Mouse (Mus musculus) ovary, adult 18-20 months (tissue): Measurements from ENCODE around the gene Cyp39a1.

Source experiments
- DNase-seq: peaks from one replicate; pipeline ENCODE4 v3.0.0; 2022; ENCODE audit warnings: low spot score, mixed read lengths

Cyp39a1 gene

DNA sequence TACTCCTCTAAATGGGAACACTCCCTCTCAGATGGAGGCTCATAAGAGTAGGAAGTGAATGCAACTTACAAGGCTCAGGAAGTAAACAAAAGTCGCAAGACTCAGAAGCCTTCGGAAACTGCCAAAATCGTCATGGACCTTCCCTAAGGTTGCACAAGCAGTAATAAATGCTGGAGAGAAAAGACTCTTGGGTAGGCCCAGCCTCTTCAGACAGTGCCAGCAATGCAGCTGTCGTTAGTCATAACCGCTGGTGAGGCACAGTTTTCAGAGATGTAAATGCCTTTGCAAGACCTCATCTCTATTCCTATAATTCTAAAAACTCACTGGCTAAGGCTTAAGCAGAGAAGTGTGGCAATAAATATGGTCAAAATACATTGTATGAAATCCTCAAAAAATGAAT, 121.0 kb downstream of the Cyp39a1 start:
- no peak for DNase-seq

DNA sequence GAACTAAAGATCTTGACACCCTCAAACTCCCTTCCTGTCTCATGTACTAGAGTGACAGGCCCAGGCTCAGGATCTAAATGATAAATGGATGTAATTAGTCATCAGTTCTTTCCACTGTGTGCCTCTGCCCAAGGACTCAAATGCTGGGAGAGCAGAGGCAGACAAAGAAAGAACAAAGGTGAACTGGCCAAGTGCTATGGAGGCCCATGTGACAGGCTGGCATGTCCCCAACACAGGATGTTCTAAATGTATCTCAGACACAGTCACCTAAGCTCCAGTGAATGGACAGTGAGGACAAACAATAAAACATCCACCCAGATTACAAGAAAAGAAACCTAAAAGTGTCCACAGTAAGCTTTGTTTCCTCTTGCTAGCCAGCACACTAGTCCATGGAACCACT, 122.2 kb downstream of the Cyp39a1 start:
- no peak for DNase-seq

DNA sequence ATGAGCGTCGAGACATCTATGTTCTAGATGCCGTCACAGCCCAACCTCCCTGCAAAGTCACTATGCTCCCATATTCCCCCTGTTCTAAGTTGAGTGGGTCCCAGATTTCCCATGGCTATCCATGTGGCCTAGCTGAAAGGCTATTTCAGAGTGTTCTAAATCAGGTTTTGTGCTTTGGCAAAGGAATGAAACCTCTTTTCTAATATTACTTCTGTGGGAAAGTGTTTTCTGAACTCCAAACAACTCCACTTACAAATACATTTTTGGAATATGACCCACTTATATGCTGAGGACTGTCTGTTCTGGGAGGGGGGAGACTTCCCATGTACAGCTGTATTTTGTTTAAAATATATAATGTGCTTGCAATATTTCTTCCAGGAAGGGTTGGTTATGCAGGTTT, 124.5 kb downstream of the Cyp39a1 start:
- no peak for DNase-seq

DNA sequence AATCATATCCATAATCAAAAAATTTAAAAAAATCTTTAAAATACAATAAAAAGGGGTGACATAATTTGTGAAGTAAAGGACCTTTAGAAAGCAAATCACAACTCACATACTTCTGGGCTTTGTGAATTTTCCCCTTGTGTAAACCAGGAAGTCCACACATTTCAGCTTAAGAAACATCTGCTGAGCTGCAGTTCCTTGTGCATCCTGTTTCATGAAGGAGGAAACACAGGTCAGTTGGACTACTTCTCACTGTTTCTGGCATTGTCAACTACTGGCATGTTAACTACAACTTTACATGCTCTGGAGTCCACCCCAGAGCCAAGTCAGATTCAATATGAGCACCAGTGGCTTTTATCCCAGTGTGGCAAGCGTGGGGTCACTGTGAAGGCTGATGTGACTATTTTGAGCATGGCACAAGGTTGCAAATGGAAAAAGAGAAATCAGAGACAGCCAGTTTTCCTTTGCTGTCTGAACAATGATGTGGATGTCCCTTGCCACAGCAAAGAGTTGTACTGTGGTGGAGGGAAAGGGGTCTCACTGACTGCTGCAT, 127.6 kb downstream of the Cyp39a1 start:
- no peak for DNase-seq
